Mouse (Mus musculus): ENCODE data around the gene Tfip11. TPM values are rescaled to one million over a fixed set of nuclear protein-coding genes. Genes with fewer than 3 reads are reported as not detected.

Gene Tfip11
- polyA plus RNA-seq, 2 experiments: 23.1 to 33.4 TPM

- H3K27me3 ChIP-seq (ENCODE audit: control insufficient read depth, insufficient read depth, low read length): no peaks in the 10 kb centered on the region
- no peak overlapping the region for H3K9ac ChIP-seq (ENCODE audit: low read depth, low read length, severe bottlenecking)
- H3K4me2 ChIP-seq (replicated peaks; ENCODE audit: low read depth, low read length, severe bottlenecking): no peak overlapping the region
- WGBS: 81% methylated on average over 11 of the region's 11 CpGs
- no peak for DNase-seq (ENCODE audit: low spot score)
- H3K4me3 ChIP-seq (replicated peaks; ENCODE audit: low read length): no peak overlapping the region
- 0 out of 2 replicates have a peak, but pooled peaks cover 3% of the 10 kb centered on the region for H3K4me1 ChIP-seq (ENCODE audit: control insufficient read depth, insufficient read depth, low read length)
- ATAC-seq (ENCODE audit: low FRiP score, low read depth): no peak
- no peak for TF ChIP-seq POLR2A (IDR thresholded peaks at IDR 0.05; ENCODE audit: borderline replicate concordance, extremely low read depth, insufficient read depth, insufficient read length)
- H3K27ac ChIP-seq (replicated peaks; ENCODE audit: low read depth, low read length): no peak overlapping the region
- H3K36me3 ChIP-seq (ENCODE audit: control insufficient read depth, insufficient read depth, low read length): peaks cover 33% of the 10 kb centered on the region
- H3K9me3 ChIP-seq (ENCODE audit: control insufficient read depth, low read length): no peaks in the 10 kb centered on the region
These were observed 55.0 kb downstream of the Tfip11 start for GRCm38 (mm10) chr5:112381154-112381553.

- H3K27ac ChIP-seq (replicated peaks; ENCODE audit: low read depth, low read length): no peak overlapping the region
- H3K36me3 ChIP-seq (ENCODE audit: control insufficient read depth, insufficient read depth, low read length): peaks cover 33% of the 10 kb centered on the region
- H3K4me3 ChIP-seq (replicated peaks; ENCODE audit: low read length): no peak overlapping the region
- DNase-seq (ENCODE audit: low spot score) (no peak), ATAC-seq (ENCODE audit: low FRiP score, low read depth) (no peak)
- no peak overlapping the region for H3K9ac ChIP-seq (ENCODE audit: low read depth, low read length, severe bottlenecking)
- no peak for TF ChIP-seq POLR2A (IDR thresholded peaks at IDR 0.05; ENCODE audit: borderline replicate concordance, extremely low read depth, insufficient read depth, insufficient read length)
- 0 out of 2 replicates have a peak, but pooled peaks cover 3% of the 10 kb centered on the region for H3K4me1 ChIP-seq (ENCODE audit: control insufficient read depth, insufficient read depth, low read length)
- WGBS: 77% methylated on average over 9 of the region's 9 CpGs
- no peaks in the 10 kb centered on the region for H3K9me3 ChIP-seq (ENCODE audit: control insufficient read depth, low read length)
- no peaks in the 10 kb centered on the region for H3K27me3 ChIP-seq (ENCODE audit: control insufficient read depth, insufficient read depth, low read length)
- no peak overlapping the region for H3K4me2 ChIP-seq (replicated peaks; ENCODE audit: low read depth, low read length, severe bottlenecking)
These were observed 55.9 kb downstream of the Tfip11 start for GRCm38 (mm10) chr5:112382042-112382441.

- 38% methylated on average over 17 of the region's 17 CpGs for WGBS
- TF ChIP-seq POLR2A (IDR thresholded peaks at IDR 0.05; ENCODE audit: borderline replicate concordance, extremely low read depth, insufficient read depth, insufficient read length): no peak
- 0 out of 2 replicates have a peak, but pooled peaks cover 3% of the 10 kb centered on the region for H3K4me1 ChIP-seq (ENCODE audit: control insufficient read depth, insufficient read depth, low read length)
- no peak overlapping the region for H3K4me2 ChIP-seq (replicated peaks; ENCODE audit: low read depth, low read length, severe bottlenecking)
- no peak overlapping the region for H3K4me3 ChIP-seq (replicated peaks; ENCODE audit: low read length)
- ATAC-seq (ENCODE audit: low FRiP score, low read depth) (peak; percentile 69), DNase-seq (ENCODE audit: low spot score) (peak; percentile 47)
- H3K36me3 ChIP-seq (ENCODE audit: control insufficient read depth, insufficient read depth, low read length): peaks cover 28% of the 10 kb centered on the region
- H3K9ac ChIP-seq (ENCODE audit: low read depth, low read length, severe bottlenecking): no peak overlapping the region
- no peak overlapping the region for H3K27ac ChIP-seq (replicated peaks; ENCODE audit: low read depth, low read length)
- H3K9me3 ChIP-seq (ENCODE audit: control insufficient read depth, low read length): no peaks in the 10 kb centered on the region
- H3K27me3 ChIP-seq (ENCODE audit: control insufficient read depth, insufficient read depth, low read length): no peaks in the 10 kb centered on the region
These were observed 56.6 kb downstream of the Tfip11 start for GRCm38 (mm10) chr5:112382641-112383330.

DNA sequence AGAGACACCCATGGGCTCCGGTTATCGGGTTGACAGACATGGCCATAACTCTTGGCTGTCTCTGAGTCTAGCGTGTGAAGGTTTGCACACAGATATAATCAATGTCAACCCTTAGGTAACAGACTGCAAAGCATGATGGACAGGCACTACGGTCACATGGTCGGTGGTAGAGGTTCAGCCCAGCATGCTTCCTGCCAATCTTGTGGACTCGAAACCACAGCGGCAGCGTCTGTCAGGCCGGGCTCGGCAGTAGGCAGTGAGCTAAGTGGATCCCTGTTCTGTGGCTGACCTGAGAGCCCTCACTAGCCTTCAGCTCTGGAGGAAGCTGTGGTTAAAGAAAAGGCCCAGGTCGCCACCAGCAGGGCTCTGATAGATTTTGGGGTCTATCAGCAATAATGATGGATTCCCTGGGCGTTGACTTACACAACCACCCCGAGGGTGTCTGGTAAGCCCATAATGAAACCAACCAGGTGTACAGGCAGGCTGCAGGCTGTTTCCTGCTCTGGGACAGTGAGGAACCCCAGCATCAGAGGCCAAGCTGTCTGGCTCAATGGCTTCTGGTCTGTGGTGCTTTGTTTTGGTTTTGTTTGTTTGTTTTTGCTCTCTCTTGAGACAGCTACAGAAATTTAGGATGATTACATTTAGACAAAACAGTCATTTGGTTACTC, 58.8 kb downstream of the Tfip11 start:
- Histone ChIP-seq H3K4me2 (replicated peaks; ENCODE audit: low read depth, low read length, severe bottlenecking) (no peak overlapping the region), H3K27me3 (ENCODE audit: control insufficient read depth, insufficient read depth, low read length) (no peaks in the 10 kb centered on the region), H3K4me1 (ENCODE audit: control insufficient read depth, insufficient read depth, low read length) (0 out of 2 replicates have a peak, but pooled peaks cover 3% of the 10 kb centered on the region), H3K27ac (replicated peaks; ENCODE audit: low read depth, low read length) (no peak overlapping the region), H3K36me3 (ENCODE audit: control insufficient read depth, insufficient read depth, low read length) (peaks cover 14% of the 10 kb centered on the region), H3K9ac (ENCODE audit: low read depth, low read length, severe bottlenecking) (no peak overlapping the region), H3K4me3 (replicated peaks; ENCODE audit: low read length) (no peak overlapping the region), H3K9me3 (ENCODE audit: control insufficient read depth, low read length) (no peaks in the 10 kb centered on the region)
- TF ChIP-seq POLR2A (IDR thresholded peaks at IDR 0.05; ENCODE audit: borderline replicate concordance, extremely low read depth, insufficient read depth, insufficient read length): no peak
- WGBS: 85% methylated on average over 13 of the region's 13 CpGs
- DNase-seq (ENCODE audit: low spot score): no peak
- no peak for ATAC-seq (ENCODE audit: low FRiP score, low read depth)

DNA sequence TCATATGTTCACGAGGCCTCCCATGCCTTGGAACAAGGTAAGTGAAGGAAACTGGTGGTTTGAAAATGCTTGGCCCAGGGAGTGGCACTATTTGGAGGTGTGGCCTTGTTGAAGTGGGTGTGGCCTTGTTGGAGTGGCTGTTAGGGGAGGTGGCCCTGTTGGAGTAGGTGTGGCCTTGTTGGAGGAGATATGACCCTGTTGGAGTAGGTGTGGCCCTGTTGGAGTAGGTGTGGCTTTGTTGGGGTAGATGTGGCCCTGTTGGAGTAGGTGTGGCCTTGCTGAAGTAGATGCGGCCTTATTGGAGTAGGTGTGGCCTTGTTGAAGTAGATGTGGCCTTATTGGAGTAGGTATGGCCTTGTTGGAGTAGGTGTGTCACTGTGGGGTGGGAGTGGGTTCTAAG, 59.8 kb downstream of the Tfip11 start:
- DNase-seq (ENCODE audit: low spot score) (no peak), ATAC-seq (ENCODE audit: low FRiP score, low read depth) (no peak)
- H3K9me3 ChIP-seq (ENCODE audit: control insufficient read depth, low read length): no peaks in the 10 kb centered on the region
- H3K4me1 ChIP-seq (ENCODE audit: control insufficient read depth, insufficient read depth, low read length): 0 out of 2 replicates have a peak, but pooled peaks cover 3% of the 10 kb centered on the region
- H3K27me3 ChIP-seq (ENCODE audit: control insufficient read depth, insufficient read depth, low read length): no peaks in the 10 kb centered on the region
- H3K4me3 ChIP-seq (replicated peaks; ENCODE audit: low read length): no peak overlapping the region
- no peak overlapping the region for H3K9ac ChIP-seq (ENCODE audit: low read depth, low read length, severe bottlenecking)
- no peak overlapping the region for H3K27ac ChIP-seq (replicated peaks; ENCODE audit: low read depth, low read length)
- no peak for TF ChIP-seq POLR2A (IDR thresholded peaks at IDR 0.05; ENCODE audit: borderline replicate concordance, extremely low read depth, insufficient read depth, insufficient read length)
- no peak overlapping the region for H3K4me2 ChIP-seq (replicated peaks; ENCODE audit: low read depth, low read length, severe bottlenecking)
- peaks cover 21% of the 10 kb centered on the region; the same call in 1 of the 2 replicates for H3K36me3 ChIP-seq (ENCODE audit: control insufficient read depth, insufficient read depth, low read length)
- 78% methylated on average over 2 of the region's 2 CpGs for WGBS

Other genes with a start within 250 kb of the Tfip11 start
- 1.2 and 2.3 TPM in 2 replicates for gene Cryba4, start 73.8 kb upstream of the Tfip11 start, polyA plus RNA-seq (2012; rRNA removed)
- gene Cryba4, start 73.8 kb upstream of the Tfip11 start, polyA plus RNA-seq (2014; fragmentation: Nextera tagmentation; extraction: Ambion mirVana): 1.8 and 2.1 TPM in 2 replicates
- gene Crybb1, start 70.5 kb upstream of the Tfip11 start, polyA plus RNA-seq (2012; rRNA removed): 0.50 and 0.54 TPM in 2 replicates
- gene Crybb1, start 70.5 kb upstream of the Tfip11 start, polyA plus RNA-seq (2014; fragmentation: Nextera tagmentation; extraction: Ambion mirVana): 1.9 and 2.2 TPM in 2 replicates
- 37.0 and 41.4 TPM in 2 replicates for gene Tpst2, start 49.7 kb upstream of the Tfip11 start, polyA plus RNA-seq (2012; rRNA removed)
- 39.7 and 46.5 TPM in 2 replicates for gene Tpst2, start 49.7 kb upstream of the Tfip11 start, polyA plus RNA-seq (2014; fragmentation: Nextera tagmentation; extraction: Ambion mirVana)
- 60.7 and 72.0 TPM in 2 replicates for gene Srrd, start 16.7 kb downstream of the Tfip11 start, polyA plus RNA-seq (2012; rRNA removed)
- 43.7 and 46.6 TPM in 2 replicates for gene Srrd, start 16.7 kb downstream of the Tfip11 start, polyA plus RNA-seq (2014; fragmentation: Nextera tagmentation; extraction: Ambion mirVana)
- 52.5 and 72.0 TPM in 2 replicates for gene Hps4, start 16.7 kb downstream of the Tfip11 start, polyA plus RNA-seq (2012; rRNA removed)
- 28.0 and 31.9 TPM in 2 replicates for gene Hps4, start 16.7 kb downstream of the Tfip11 start, polyA plus RNA-seq (2014; fragmentation: Nextera tagmentation; extraction: Ambion mirVana)
- gene Gm6583, start 29.7 kb downstream of the Tfip11 start, polyA plus RNA-seq (2012; rRNA removed): not detected in 2 replicates
- gene Gm6583, start 29.7 kb downstream of the Tfip11 start, polyA plus RNA-seq (2014; fragmentation: Nextera tagmentation; extraction: Ambion mirVana): 0.08 and 0.22 TPM in 2 replicates
- gene Asphd2, start 68.5 kb downstream of the Tfip11 start, polyA plus RNA-seq (2012; rRNA removed): 23.1 and 36.8 TPM in 2 replicates
- 25.9 and 26.1 TPM in 2 replicates for gene Asphd2, start 68.5 kb downstream of the Tfip11 start, polyA plus RNA-seq (2014; fragmentation: Nextera tagmentation; extraction: Ambion mirVana)
- gene Gm6588, start 123.1 kb downstream of the Tfip11 start, polyA plus RNA-seq (2012; rRNA removed): not detected in 2 replicates
- gene Gm6588, start 123.1 kb downstream of the Tfip11 start, polyA plus RNA-seq (2014; fragmentation: Nextera tagmentation; extraction: Ambion mirVana): not detected in 2 replicates